Mouse (Mus musculus) thymus, adult 2 months (tissue): ENCODE results near the gene Kdm1a.

Experiments
- CTCF ChIP-seq: fragments of 200-500 bp; IDR thresholded peaks from 2 replicates; pipeline ENCODE4 v1.5.1; 2012; ENCODE audit warnings: mild to moderate bottlenecking, control low read depth, low read length, moderate library complexity, borderline replicate concordance; ENCODE audit not compliant: control insufficient read depth, poor library complexity, insufficient read depth; ENCODE audit errors: extremely low read depth
- POLR2A ChIP-seq: fragments of 200-500 bp; IDR thresholded peaks from 2 replicates; pipeline ENCODE4 v1.6.1; 2012; ENCODE audit warnings: mild to moderate bottlenecking, low read length, control low read depth, moderate library complexity; ENCODE audit not compliant: control insufficient read depth, poor library complexity, insufficient read depth; ENCODE audit errors: extremely low read depth

GRCm38 (mm10) chr4:136594006-136594405 is 8.5 kb downstream of the Kdm1a start:
- TF ChIP-seq POLR2A, result no peak
- no peak for TF ChIP-seq CTCF
